Mouse (Mus musculus): ENCODE results near the gene Sdad1.

Gene Sdad1

DNA sequence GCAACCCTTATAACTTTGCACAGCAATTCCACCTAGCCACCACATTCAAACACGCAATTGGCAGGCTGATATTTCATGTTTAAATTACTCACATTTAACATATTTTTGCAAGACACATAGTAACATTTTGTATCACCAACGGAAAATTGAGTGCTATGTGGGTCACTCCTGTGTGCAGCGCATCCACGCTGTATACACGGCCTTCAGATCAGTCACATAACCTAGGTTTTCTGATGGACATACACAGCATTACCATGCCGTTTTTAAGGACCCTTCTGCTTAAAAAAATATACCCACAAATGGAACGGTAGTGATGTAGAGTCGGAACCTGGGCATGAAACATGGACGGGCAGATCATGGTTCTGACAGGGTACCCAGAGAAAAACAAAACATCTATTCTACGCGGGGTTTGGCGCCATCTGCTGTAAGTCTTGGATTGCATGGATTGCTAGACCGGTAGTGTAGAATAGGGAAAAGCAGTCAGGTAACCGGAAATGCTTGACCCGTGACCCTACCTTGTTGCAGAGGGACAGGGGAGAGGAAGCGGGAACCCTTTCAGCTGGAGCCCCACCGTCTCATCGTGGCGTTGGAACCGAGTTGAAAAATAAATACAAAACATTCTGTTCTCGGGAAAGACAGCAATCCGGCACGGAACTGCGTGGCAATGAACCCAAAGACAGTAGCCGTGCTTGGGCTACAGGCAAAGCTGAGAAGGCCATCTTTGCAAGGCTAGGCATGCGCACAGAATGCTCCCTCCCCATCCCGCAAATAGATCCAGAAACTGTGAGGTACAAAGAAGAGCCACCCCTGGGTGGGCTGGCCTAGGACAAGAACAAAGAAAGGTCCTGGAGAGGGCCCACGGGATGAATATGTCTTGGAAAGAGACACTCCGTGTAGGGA lies 70.7 kb downstream of the Sdad1 start:
- peak; percentile 81 for DNase-seq (ENCODE audit: low spot score)

DNA sequence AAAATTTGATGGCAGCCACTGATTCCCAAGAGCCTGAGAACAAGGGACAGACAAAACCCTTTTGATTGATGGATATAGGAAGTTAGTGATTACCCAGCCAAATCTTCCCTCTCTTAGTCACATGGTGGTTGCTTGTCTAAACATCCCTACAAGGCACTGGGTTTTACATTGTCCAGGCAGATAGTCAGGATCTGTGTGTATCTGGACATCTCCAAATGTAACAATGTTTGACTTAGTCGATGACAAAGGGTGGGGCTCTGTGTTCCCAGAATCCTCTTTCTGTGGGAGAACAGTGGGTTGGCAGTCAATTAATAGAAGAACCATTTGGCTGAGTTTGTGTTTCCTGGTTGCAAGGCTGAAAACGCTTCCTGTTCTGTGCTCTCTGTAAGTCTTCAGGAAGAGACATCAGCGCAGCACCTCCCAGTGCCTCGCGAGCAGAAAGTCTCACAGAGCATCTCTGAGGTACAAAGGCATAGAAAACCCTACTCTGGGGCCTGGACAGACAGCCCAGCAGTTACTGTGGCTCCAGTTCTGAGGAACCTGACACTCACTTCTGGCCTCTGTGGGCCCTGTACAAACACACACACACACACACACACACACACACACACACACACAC lies 75.2 kb downstream of the Sdad1 start:
- no peak for DNase-seq (ENCODE audit: low spot score)

Data from embryo, embryonic 10.5 days (tissue).